Mouse (Mus musculus) adrenal gland, postnatal 10 days (tissue): ENCODE data around the gene Card14. TPM values are rescaled to one million over a fixed set of nuclear protein-coding genes. Genes with fewer than 3 reads are reported as not detected.

ENCODE experiments used
- DNase-seq: peaks from one replicate; pipeline ENCODE4 v3.0.0; 2021; ENCODE audit warnings: mixed read lengths
- total RNA-seq, 2 experiments: library from RNA; stranded (reverse); gene quantifications; 2 replicates each; pipeline ENCODE4 v1.2.3; 2021

Card14 gene
- total RNA-seq, 2 experiments from 2014 or later, result 0.30 to 0.33 TPM

- no peak for DNase-seq
These were observed 6.6 kb upstream of the Card14 start for GRCm38 (mm10) chr11:119300986-119301385.

- DNase-seq, result peak; percentile 62
These were observed 2.5 kb upstream of the Card14 start for GRCm38 (mm10) chr11:119304904-119305712.

GRCm38 (mm10) chr11:119306762-119307657 lies 558 bp upstream of the Card14 start:
- DNase-seq, result no peak

- no peak for DNase-seq
These were observed 348 bp downstream of the Card14 start for GRCm38 (mm10) chr11:119307916-119308315.

- no peak for DNase-seq
These were observed 3.1 kb downstream of the Card14 start for GRCm38 (mm10) chr11:119310621-119311020.

GRCm38 (mm10) chr11:119314252-119314936 lies 6.8 kb downstream of the Card14 start:
- DNase-seq, result no peak

- DNase-seq, result no peak
These were observed 9.2 kb downstream of the Card14 start for GRCm38 (mm10) chr11:119316720-119317119.

- no peak for DNase-seq
These were observed 15.0 kb downstream of the Card14 start for GRCm38 (mm10) chr11:119322521-119322920.

GRCm38 (mm10) chr11:119325068-119325467 lies 17.5 kb downstream of the Card14 start:
- DNase-seq, result no peak

GRCm38 (mm10) chr11:119330592-119330991 lies 23.0 kb downstream of the Card14 start:
- no peak for DNase-seq

- DNase-seq, result no peak
These were observed 24.4 kb downstream of the Card14 start for GRCm38 (mm10) chr11:119331970-119332369.

GRCm38 (mm10) chr11:119338271-119339059 lies 30.9 kb downstream of the Card14 start:
- DNase-seq, result peak; percentile 85

GRCm38 (mm10) chr11:119339179-119339578 lies 31.6 kb downstream of the Card14 start:
- peak; percentile 19 for DNase-seq

GRCm38 (mm10) chr11:119339637-119340036 lies 32.1 kb downstream of the Card14 start:
- DNase-seq, result peak; percentile 85

- DNase-seq, result no peak
These were observed 36.6 kb downstream of the Card14 start for GRCm38 (mm10) chr11:119344178-119344577.

- DNase-seq, result no peak
These were observed 37.3 kb downstream of the Card14 start for GRCm38 (mm10) chr11:119344865-119345264.

- DNase-seq, result no peak
These were observed 39.6 kb downstream of the Card14 start for GRCm38 (mm10) chr11:119347125-119347524.

GRCm38 (mm10) chr11:119352113-119352512 lies 44.5 kb downstream of the Card14 start:
- no peak for DNase-seq

GRCm38 (mm10) chr11:119353946-119354345 lies 46.4 kb downstream of the Card14 start:
- DNase-seq, result no peak

- peak; percentile 52 for DNase-seq
These were observed 47.4 kb downstream of the Card14 start for GRCm38 (mm10) chr11:119354798-119355442.
